Mouse (Mus musculus): ENCODE measurements around the gene Cish. TPM values are rescaled to one million over a fixed set of nuclear protein-coding genes. Genes with fewer than 3 reads are reported as not detected.
A peak's percentile ranks its signal among the peaks of the same experiment; 100 is the strongest.

The Cish gene
- polyA plus RNA-seq, 1 experiment from 2014 or later = 4.9 TPM

- no peaks in the 10 kb centered on the region for H3K36me3 ChIP-seq (ENCODE audit: control insufficient read depth, insufficient read depth, low read length)
- ATAC-seq (no peak), DNase-seq (ENCODE audit: low spot score) (no peak)
- H3K4me3 ChIP-seq (ENCODE audit: low read depth, low read length) = no peak overlapping the region
- 75% methylated on average over 5 of the region's 5 CpGs for WGBS
- H3K9me3 ChIP-seq (replicated peaks; ENCODE audit: control insufficient read depth, low read length) = no peaks in the 10 kb centered on the region
- H3K4me1 ChIP-seq (ENCODE audit: control insufficient read depth, insufficient read depth, low read length) = no peaks in the 10 kb centered on the region
- H3K4me2 ChIP-seq (ENCODE audit: low read length) = no peak overlapping the region
- no peak overlapping the region for H3K27ac ChIP-seq (ENCODE audit: low read depth, low read length)
- no peaks in the 10 kb centered on the region for H3K27me3 ChIP-seq (replicated peaks; ENCODE audit: control insufficient read depth, insufficient read depth, low read length)
- no peak overlapping the region for H3K9ac ChIP-seq (ENCODE audit: low read length)
These were observed 13.8 kb downstream of the Cish start for GRCm38 (mm10) chr9:107309600-107309999.

GRCm38 (mm10) chr9:107312811-107313584 lies 17.2 kb downstream of the Cish start:
- no peak overlapping the region for H3K4me2 ChIP-seq (ENCODE audit: low read length)
- H3K9me3 ChIP-seq (replicated peaks; ENCODE audit: control insufficient read depth, low read length) = no peaks in the 10 kb centered on the region
- 72% methylated on average over 10 of the region's 10 CpGs for WGBS
- H3K4me1 ChIP-seq (ENCODE audit: control insufficient read depth, insufficient read depth, low read length) = no peaks in the 10 kb centered on the region
- DNase-seq (ENCODE audit: low spot score) (no peak), ATAC-seq (no peak)
- no peaks in the 10 kb centered on the region for H3K27me3 ChIP-seq (replicated peaks; ENCODE audit: control insufficient read depth, insufficient read depth, low read length)
- no peak overlapping the region for H3K27ac ChIP-seq (ENCODE audit: low read depth, low read length)
- H3K4me3 ChIP-seq (ENCODE audit: low read depth, low read length) = no peak overlapping the region
- H3K9ac ChIP-seq (ENCODE audit: low read length) = no peak overlapping the region
- H3K36me3 ChIP-seq (ENCODE audit: control insufficient read depth, insufficient read depth, low read length) = no peaks in the 10 kb centered on the region

- 86% methylated on average over 3 of the region's 3 CpGs for WGBS
- Histone ChIP-seq H3K9me3 (replicated peaks; ENCODE audit: control insufficient read depth, low read length) (no peaks in the 10 kb centered on the region), H3K4me2 (ENCODE audit: low read length) (no peak overlapping the region), H3K4me1 (ENCODE audit: control insufficient read depth, insufficient read depth, low read length) (no peaks in the 10 kb centered on the region), H3K4me3 (ENCODE audit: low read depth, low read length) (no peak overlapping the region), H3K27ac (ENCODE audit: low read depth, low read length) (no peak overlapping the region), H3K36me3 (ENCODE audit: control insufficient read depth, insufficient read depth, low read length) (no peaks in the 10 kb centered on the region), H3K9ac (ENCODE audit: low read length) (no peak overlapping the region), H3K27me3 (replicated peaks; ENCODE audit: control insufficient read depth, insufficient read depth, low read length) (no peaks in the 10 kb centered on the region)
- no peak for ATAC-seq
- no peak for DNase-seq (ENCODE audit: low spot score)
These were observed 18.1 kb downstream of the Cish start for GRCm38 (mm10) chr9:107313926-107314325.

GRCm38 (mm10) chr9:107315791-107316190 lies 20.0 kb downstream of the Cish start:
- Histone ChIP-seq H3K9ac (ENCODE audit: low read length) (no peak overlapping the region), H3K4me1 (ENCODE audit: control insufficient read depth, insufficient read depth, low read length) (no peaks in the 10 kb centered on the region), H3K27me3 (replicated peaks; ENCODE audit: control insufficient read depth, insufficient read depth, low read length) (no peaks in the 10 kb centered on the region), H3K4me3 (ENCODE audit: low read depth, low read length) (no peak overlapping the region), H3K36me3 (ENCODE audit: control insufficient read depth, insufficient read depth, low read length) (no peaks in the 10 kb centered on the region), H3K9me3 (replicated peaks; ENCODE audit: control insufficient read depth, low read length) (no peaks in the 10 kb centered on the region), H3K4me2 (ENCODE audit: low read length) (no peak overlapping the region), H3K27ac (ENCODE audit: low read depth, low read length) (no peak overlapping the region)
- ATAC-seq = no peak
- DNase-seq (ENCODE audit: low spot score) = no peak
- 67% methylated on average over 2 of the region's 2 CpGs for WGBS

GRCm38 (mm10) chr9:107322461-107323050 lies 26.7 kb downstream of the Cish start:
- H3K36me3 ChIP-seq (ENCODE audit: control insufficient read depth, insufficient read depth, low read length) = 0 out of 2 replicates have a peak, but pooled peaks cover 2% of the 10 kb centered on the region
- no peaks in the 10 kb centered on the region for H3K9me3 ChIP-seq (replicated peaks; ENCODE audit: control insufficient read depth, low read length)
- no peak for DNase-seq (ENCODE audit: low spot score)
- no peaks in the 10 kb centered on the region for H3K4me1 ChIP-seq (ENCODE audit: control insufficient read depth, insufficient read depth, low read length)
- no peak overlapping the region for H3K4me3 ChIP-seq (ENCODE audit: low read depth, low read length)
- 91% methylated on average over 8 of the region's 8 CpGs for WGBS
- no peak overlapping the region for H3K4me2 ChIP-seq (ENCODE audit: low read length)
- no peak for ATAC-seq
- no peaks in the 10 kb centered on the region for H3K27me3 ChIP-seq (replicated peaks; ENCODE audit: control insufficient read depth, insufficient read depth, low read length)
- no peak overlapping the region for H3K9ac ChIP-seq (ENCODE audit: low read length)
- no peak overlapping the region for H3K27ac ChIP-seq (ENCODE audit: low read depth, low read length)

GRCm38 (mm10) chr9:107323558-107323957 lies 27.7 kb downstream of the Cish start:
- ATAC-seq = no peak
- H3K36me3 ChIP-seq (ENCODE audit: control insufficient read depth, insufficient read depth, low read length) = 0 out of 2 replicates have a peak, but pooled peaks cover 7% of the 10 kb centered on the region
- 64% methylated on average over 6 of the region's 6 CpGs for WGBS
- H3K4me3 ChIP-seq (ENCODE audit: low read depth, low read length) = no peak overlapping the region
- no peak overlapping the region for H3K9ac ChIP-seq (ENCODE audit: low read length)
- H3K9me3 ChIP-seq (replicated peaks; ENCODE audit: control insufficient read depth, low read length) = no peaks in the 10 kb centered on the region
- no peaks in the 10 kb centered on the region for H3K27me3 ChIP-seq (replicated peaks; ENCODE audit: control insufficient read depth, insufficient read depth, low read length)
- H3K27ac ChIP-seq (ENCODE audit: low read depth, low read length) = no peak overlapping the region
- H3K4me1 ChIP-seq (ENCODE audit: control insufficient read depth, insufficient read depth, low read length) = no peaks in the 10 kb centered on the region
- peak; percentile 54 for DNase-seq (ENCODE audit: low spot score)
- H3K4me2 ChIP-seq (ENCODE audit: low read length) = no peak overlapping the region

GRCm38 (mm10) chr9:107324799-107325561 lies 29.2 kb downstream of the Cish start:
- no peak overlapping the region for H3K27ac ChIP-seq (ENCODE audit: low read depth, low read length)
- H3K4me1 ChIP-seq (ENCODE audit: control insufficient read depth, insufficient read depth, low read length) = no peaks in the 10 kb centered on the region
- no peak overlapping the region for H3K9ac ChIP-seq (ENCODE audit: low read length)
- H3K27me3 ChIP-seq (replicated peaks; ENCODE audit: control insufficient read depth, insufficient read depth, low read length) = no peaks in the 10 kb centered on the region
- H3K4me2 ChIP-seq (ENCODE audit: low read length) = no peak overlapping the region
- no peak for ATAC-seq
- 0 out of 2 replicates have a peak, but pooled peaks cover 7% of the 10 kb centered on the region for H3K36me3 ChIP-seq (ENCODE audit: control insufficient read depth, insufficient read depth, low read length)
- DNase-seq (ENCODE audit: low spot score) = no peak
- H3K9me3 ChIP-seq (replicated peaks; ENCODE audit: control insufficient read depth, low read length) = no peaks in the 10 kb centered on the region
- WGBS = 63% methylated on average over 4 of the region's 4 CpGs
- H3K4me3 ChIP-seq (ENCODE audit: low read depth, low read length) = no peak overlapping the region

GRCm38 (mm10) chr9:107325904-107326303 lies 30.1 kb downstream of the Cish start:
- H3K36me3 ChIP-seq (ENCODE audit: control insufficient read depth, insufficient read depth, low read length) = 0 out of 2 replicates have a peak, but pooled peaks cover 7% of the 10 kb centered on the region
- H3K27me3 ChIP-seq (replicated peaks; ENCODE audit: control insufficient read depth, insufficient read depth, low read length) = no peaks in the 10 kb centered on the region
- no peak overlapping the region for H3K4me3 ChIP-seq (ENCODE audit: low read depth, low read length)
- ATAC-seq (no peak), DNase-seq (ENCODE audit: low spot score) (no peak)
- no peak overlapping the region for H3K4me2 ChIP-seq (ENCODE audit: low read length)
- no peak overlapping the region for H3K27ac ChIP-seq (ENCODE audit: low read depth, low read length)
- no peaks in the 10 kb centered on the region for H3K4me1 ChIP-seq (ENCODE audit: control insufficient read depth, insufficient read depth, low read length)
- H3K9ac ChIP-seq (ENCODE audit: low read length) = no peak overlapping the region
- WGBS = 93% methylated on average over 7 of the region's 7 CpGs
- H3K9me3 ChIP-seq (replicated peaks; ENCODE audit: control insufficient read depth, low read length) = no peaks in the 10 kb centered on the region

Measured in forebrain, embryonic 14.5 days (tissue).